Mouse (Mus musculus) olfactory bulb, adult 2 months (tissue): ENCODE results near the gene Ifna13.

ENCODE experiments used
- CTCF ChIP-seq: fragments of 200-500 bp; IDR thresholded peaks from 2 replicates; pipeline ENCODE4 v1.5.1; 2012; ENCODE audit warnings: low read depth, mild to moderate bottlenecking, low read length, moderate library complexity; ENCODE audit not compliant: insufficient read depth
- POLR2A ChIP-seq: fragments of 200-500 bp; IDR thresholded peaks from 2 replicates; pipeline ENCODE4 v1.6.1; 2012; ENCODE audit warnings: mild to moderate bottlenecking, low read depth, low read length, moderate library complexity; ENCODE audit not compliant: insufficient read depth

GRCm38 (mm10) chr4:88683812-88684211 lies 39.6 kb upstream of the Ifna13 start, which contains the start of gene Ifna2:
- TF ChIP-seq CTCF (no peak), POLR2A (no peak)
